Mouse (Mus musculus) thymus, postnatal 10 days (tissue): Measurements from ENCODE around the gene Patj.

Experiments
- DNase-seq, 2 experiments: peaks; one replicate each; pipeline ENCODE4 v3.0.0; 2021; ENCODE audit warnings: low spot score in 2 of 2

The Patj gene

DNA sequence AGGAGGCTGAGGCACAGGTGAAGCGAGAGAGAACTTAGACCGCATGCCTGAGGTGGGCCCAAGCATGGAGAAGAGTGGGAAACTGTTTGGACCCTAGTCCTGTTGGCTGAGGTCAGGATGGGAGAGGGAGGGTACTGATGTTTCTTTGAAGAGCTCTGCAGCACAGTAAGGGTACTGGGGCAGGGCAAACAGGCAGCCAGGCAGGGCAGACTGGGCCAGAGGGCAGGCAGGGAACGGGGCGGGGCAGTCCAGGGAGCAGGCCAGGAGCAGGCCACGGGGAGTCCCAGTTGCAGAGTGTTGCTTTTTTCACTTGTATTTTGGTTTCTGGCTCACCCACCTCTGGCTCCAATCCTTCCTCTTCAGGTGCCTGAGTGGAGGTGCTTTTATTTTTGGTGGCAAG lies 114.4 kb downstream of the Patj start:
- no peak for DNase-seq

DNA sequence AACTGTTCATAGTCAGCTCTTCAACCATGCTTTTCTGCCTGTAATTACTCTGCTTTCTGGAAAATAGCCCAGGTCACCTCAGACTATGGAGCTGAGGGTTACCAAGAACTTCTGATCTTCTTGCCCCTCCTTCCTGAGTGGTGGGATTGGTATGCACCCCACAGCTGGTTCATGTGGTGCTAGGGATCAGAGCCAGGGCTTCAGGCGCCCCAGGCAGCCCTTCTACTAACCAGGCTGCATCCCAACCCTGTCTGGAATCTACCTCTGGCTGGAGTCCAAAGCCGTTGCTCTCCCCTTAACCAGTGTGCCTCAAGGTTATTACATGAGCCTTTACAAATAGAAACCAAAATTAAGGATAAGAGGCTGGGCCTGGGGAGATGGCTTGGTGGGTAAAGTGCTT lies 115.7 kb downstream of the Patj start:
- DNase-seq, result no peak

DNA sequence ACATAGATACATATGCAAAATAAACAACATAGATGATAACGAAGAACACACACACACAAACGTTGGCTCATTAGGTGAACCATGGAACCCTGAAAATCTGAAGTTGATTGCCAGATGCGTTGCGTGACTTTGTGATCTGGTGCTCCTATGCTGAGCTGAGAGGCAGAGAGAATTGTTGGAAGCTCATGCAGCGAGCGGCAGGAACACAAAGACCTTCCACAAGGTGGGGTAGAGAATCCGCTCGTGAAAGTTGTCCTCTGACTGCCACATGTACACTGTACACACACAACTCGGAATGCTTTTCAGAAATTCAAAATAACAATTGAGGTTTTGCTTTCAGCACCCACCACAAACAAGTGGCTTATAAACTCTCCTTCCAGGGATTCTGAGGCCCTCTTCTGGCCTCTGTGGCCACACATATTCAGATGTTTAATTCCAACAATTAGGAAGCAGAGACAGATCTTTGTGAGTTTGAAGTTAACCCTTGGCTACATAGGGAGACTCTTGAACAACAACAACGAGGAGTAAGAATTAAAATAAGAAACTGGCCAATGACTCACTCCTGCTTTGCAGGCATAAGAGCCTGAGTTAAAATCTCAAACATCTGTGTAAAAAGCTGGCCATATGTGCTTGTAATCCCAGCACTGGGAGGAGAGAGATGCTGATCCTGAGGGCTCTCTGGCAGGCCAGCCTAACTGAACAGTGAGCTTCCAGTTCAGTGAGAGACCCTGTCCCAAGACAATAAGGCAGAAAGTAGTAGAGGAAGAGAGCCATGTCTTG lies 116.6 kb downstream of the Patj start:
- DNase-seq, result no peak

DNA sequence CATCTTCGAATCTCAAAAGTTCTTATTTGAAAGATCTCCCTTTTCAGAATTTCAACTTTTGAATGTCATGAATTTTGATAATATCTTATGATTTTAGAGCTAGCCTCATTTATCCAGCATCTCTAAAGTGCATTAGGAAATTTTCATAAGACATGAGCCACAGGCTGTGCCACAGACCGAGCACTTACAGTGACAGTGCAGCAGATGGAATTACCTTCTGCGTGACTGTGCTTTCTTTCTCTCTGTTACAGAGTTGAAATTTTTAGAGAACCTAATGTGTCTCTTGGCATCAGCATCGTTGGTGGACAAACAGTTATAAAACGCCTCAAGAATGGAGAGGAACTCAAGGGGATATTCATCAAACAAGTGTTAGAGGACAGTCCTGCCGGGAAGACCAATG lies 124.9 kb downstream of the Patj start:
- no peak for DNase-seq

DNA sequence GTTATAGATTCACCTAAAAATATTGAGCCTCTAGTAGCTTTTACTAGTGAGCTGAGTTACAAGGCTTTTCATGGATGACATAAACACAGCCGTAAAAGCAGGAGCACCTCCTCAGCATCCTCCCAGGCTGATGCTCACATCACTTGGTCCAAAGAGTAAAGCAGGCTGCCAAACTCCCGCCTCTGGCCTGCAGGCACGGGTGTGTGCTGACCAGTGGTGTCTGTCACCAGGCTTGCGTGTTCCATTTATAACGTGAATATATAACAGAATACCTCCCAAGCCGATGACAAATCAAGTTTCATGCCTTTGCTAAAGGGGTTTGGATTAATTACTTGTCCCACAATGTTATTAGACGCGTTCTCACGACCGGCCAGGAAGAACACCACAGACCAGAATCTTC lies 128.9 kb downstream of the Patj start:
- DNase-seq, result no peak

DNA sequence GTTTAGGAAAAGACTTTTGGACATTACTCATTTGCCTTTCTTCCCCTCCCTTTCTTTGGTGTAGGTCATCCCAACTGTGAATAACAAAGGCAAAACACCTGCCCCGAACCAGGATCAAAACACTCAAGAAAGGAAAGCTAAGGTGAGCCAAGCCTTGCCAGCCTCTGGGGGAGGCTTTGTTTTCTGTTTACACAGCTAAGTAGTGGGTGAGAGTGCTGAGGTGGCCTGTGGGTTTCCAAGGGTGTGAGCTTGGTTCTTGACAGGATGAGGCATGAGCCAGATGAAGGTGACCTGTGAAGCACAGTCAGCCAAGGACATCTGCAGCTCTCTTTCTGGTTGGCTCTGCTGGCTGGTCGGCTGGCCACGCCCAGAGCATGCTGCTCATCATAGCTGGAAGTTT lies 139.9 kb downstream of the Patj start:
- no peak for DNase-seq

DNA sequence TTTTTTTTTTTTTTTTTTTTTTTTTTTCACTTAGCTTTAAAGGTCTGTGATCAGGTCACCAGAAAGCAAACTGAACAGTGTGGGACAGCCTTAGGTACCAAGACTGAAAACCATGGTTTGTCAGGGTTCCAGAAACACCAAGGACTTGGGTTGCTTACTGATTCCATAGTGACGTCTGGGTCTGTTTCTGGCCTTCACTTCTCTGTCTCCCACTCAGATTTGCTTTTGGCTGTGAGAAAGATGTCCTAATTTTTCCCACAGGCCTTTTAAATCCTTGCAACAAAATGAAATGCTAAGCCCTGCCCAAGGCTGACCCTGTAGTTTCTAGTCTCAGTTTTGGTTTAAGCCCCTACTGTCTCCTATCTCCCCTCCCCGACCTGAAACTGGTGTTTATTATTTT lies 146.0 kb downstream of the Patj start:
- DNase-seq, result no peak

DNA sequence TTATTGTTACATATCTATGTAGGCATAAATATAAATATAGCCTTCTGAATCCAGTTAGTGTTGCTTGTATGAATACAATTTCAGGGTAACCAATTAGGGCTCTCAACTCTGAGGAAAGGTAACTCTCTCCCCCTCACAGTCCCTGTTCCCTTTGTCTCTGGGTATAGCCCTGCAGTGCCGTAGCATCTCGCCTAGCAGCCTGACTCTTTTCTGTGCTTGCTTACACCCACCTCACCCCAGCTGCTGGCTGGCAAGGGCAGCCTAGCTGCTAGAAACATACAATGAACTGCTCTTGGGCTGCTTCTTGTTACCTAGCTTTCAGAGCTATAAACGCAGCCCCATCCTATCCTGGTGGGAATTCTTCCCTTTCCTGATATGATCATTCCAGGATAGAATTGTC lies 147.4 kb downstream of the Patj start:
- DNase-seq, result no peak

DNA sequence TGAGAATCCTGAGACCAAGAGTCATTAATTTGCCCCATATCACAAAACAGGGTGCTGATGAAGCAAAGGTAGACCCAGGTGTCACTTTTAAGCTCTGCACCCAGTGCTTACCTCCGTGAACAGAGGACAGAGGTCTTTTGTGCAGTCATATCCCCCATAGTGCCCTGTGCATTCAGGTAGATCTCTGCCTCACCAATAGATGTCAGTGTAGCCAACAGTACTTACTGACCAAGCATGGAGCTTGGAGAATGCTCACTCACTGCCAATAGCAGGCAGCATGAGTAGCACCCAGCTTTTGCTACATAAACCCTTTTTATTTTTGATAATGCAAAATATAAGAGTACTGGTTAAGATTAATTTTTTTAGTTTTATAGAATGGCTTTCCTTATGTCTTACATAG lies 149.8 kb downstream of the Patj start:
- DNase-seq, result peak in 1 of 2 experiments; percentile 19

DNA sequence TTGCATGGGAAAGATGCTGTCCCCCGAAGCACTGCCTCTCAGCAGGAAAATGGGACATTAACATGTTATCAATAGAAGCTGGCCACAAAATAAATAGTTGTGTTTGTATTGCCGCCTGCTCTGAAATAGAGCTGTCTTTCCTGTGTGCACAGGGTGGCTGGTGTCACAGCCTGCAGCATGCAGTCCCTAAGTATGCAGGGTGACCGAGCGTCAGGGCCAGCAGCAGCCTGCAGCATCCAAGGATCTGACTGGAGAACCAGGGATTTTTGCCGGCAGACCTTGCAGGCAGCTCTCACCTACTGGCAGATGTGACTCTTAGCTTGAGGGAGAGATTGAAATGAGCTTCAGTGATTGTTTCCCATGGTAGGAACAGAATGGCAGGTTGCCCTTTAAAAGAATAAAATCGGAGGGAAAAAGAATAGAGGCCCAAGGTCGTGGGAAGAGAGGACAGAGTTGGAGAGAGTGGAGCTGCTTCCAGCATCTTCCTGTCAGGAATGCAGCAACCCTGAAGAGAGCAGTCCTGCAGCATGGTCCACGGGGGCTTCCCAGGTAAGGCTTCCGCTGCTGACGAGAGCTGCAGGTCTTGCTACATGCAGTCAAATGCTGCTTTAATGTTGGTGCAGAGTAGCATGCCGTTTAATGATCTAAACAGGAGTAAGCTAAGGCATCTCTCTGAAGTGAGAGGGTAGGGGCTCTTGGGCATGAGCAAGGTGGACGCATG lies 151.0 kb downstream of the Patj start:
- no peak for DNase-seq

DNA sequence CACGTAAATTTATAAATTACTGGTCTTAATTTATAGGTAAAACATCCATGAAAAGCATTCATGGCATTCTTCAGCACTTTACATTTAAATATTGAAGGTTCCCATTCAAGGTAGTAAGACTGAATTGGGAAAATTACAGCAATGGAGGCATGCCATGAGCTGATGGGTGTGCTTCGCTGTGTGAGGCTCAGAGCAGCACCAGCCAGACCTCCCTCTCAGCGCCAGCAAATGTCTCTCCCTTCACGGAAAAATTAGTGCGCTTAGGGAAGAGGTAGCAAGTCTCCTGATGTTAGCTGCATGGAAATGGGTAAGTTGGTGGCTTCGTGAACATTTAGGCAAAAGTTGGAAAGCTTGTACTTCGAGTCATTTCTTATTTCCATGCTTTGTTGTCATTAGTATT lies 153.9 kb downstream of the Patj start:
- DNase-seq, result no peak

DNA sequence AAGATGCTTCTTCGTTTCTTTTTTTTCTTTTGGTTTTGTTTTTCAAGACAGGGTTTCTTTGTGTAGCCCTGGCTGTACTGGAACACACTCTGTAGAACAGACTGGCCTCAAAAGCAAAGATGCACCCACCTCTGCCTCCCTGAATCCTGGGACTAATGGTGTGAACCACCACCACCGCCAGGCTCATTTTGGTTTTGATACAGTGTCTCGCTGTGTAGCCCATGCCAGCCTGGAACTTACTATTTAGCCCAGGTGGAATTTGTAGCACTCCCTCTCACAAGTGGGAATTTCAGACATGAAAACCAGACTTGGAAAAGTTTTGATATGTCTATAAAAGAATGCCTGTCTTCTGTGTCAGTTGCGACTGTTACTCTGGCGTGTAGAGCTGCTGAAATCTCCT lies 154.5 kb downstream of the Patj start:
- DNase-seq, result no peak

DNA sequence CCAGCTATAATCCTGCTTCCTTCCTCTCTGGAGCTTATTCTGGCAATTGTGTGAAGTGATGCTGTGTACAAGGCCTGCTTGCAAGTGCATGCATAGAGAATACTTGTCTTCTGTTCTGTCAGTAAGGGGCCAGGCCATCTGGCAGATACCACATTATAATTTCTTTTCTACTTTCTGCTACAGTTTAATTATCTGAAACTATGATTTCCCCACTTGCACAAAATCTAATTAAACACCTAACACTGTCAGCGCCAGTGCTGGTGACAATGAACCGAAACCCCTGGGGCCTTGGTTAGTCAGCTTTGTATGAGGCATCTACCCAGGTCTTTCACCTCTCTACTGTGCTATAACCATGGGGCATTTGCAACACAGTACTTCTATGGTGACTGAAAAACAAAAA lies 160.1 kb downstream of the Patj start:
- DNase-seq, result no peak

DNA sequence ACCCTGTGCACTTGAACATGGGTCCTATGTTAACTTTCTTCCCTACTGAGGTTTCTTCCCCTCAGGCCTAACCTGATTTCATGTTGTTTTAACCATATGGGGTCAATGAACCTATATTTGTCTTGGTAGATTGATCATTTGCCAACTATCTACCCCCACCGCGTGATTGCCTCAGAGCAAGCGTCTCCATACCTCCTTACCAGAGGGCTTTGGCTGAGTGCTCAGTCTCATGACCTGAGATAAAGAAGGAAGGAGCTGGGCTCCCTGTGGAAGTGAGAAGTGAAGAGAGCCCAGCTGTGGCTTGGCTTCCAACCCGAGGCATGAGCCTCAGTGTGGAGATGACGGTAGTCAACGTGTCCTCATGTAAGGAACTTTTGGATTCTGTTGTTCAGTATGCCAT lies 160.9 kb downstream of the Patj start:
- no peak for DNase-seq

DNA sequence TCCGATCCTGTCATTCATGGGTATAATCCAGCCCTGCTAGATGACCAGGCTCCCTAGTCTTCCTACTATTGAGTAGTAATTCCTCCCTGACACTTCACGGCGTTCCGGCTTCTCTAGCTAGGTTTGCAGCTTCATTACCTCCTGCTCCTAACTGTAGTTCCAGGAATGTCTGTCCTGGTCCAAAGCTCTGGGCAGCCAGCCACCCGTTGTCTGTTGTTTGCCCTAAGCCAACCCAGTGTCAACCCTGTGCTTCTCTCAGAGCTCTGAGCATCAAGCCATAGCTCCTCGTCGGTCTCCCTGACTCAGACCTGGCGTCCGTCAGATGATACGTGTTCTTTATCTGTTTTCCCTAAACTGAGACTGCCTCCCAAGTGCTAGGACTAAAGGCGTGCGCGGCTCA lies 161.6 kb downstream of the Patj start:
- DNase-seq, result no peak

DNA sequence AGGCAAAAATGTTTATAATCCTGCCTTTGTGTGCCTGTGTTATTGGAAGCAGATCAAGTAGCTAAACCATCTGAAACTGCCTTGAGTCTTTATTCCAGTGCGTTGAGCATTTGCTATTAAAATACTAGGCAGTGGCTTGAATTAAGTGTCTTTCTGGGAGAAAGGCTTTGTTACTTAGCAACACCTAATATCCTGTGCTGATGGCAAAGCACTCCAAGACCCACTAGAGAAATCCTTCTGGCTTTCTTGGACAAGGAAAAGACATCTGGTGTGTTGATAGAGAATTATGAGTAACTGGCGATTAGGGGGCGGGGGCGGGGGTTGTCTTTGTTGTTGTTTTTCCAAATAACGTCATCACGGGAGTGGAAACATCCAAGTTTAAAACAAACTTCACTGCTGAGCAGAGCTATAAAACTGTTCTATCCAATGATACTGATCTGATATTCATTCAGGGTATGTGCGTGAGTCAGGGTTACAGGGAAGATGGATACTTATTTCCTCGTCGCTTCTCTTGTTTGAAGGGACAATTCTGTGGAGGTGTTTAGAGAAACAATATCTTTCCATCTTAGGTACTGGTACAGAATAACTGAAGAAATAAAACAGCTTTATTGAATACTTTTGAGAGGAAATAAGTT lies 164.7 kb downstream of the Patj start:
- DNase-seq, result no peak

DNA sequence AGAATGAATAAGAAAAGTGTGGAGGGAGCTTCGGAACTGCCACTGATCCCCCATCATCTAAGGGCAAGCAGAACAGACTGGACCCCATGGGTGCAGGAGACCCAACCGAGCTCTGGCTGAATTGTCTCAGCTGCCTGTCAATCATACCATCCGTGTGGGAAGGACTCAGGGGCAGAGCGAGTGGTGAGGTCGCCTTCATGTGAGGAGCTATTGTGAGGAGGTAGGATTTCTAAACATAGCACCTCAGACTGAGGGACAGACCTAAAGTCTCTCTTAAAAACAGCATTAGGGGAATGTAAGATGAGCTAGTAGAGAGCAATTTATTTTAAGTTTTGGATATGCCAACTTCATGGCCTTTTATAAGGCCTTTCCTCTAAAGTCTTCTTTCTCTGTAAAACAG lies 167.5 kb downstream of the Patj start:
- DNase-seq, result no peak

DNA sequence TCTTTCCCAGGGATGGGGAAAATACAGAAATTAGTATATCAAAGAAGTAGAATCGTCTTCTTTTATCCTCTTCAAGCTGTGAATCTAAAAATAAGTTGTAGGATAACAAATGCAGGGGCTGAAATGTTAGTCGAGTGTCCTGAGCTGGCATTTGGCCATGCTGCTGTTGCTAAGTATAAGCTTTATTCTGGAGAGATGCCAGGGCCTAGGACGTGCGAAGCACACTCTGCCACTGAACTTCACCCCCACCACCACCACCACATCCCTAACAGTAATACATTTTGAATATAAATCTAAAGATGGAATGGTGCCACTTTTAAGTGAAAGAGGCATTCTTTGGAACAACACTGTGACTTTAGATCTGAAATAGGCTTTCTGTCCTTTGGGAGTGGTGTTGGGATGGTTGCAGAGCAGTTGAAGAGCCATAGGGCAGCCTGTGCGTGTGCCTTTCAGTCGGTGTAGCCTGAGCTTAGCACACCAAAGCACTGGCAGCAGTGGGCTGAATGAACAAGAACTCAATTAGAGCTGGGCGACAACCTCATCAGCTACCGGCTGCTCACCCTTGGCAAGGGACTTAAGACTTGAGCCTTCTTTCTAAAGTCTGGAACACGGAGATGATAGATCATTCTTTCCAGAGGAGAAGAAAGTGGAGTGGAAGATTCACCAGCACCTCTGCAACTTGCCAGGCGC lies 168.1 kb downstream of the Patj start:
- no peak for DNase-seq

DNA sequence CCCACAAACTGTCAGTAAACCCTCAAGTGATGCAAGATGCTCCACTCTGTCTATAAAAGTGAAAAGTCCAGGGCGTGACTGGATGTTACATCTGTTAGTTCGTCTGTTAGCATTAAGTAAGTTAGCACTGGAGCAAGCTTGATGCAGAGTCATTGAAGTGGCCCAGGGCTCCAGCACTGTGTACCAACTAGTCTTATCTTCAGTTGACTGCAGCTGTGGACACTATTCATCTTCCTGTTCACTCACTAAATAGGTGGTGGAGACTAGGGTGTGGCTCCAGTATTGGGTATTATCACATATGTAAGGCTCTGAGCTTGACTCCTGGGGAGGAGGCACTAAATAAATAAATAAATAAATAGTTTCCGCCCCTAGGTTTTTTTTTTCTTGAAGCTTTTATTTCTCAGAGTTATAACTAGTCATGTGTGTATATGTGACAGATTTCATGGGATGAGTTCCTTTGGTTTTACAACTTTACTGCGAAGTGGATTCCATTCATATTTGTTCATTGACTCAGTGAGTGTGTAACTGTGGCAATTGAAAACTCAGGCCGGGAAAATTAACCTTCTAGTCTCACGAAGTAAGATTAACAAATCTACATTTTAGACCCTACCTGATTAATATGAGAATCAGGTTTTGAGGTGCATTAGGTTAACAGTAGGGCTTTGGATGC lies 168.7 kb downstream of the Patj start:
- DNase-seq, result no peak

DNA sequence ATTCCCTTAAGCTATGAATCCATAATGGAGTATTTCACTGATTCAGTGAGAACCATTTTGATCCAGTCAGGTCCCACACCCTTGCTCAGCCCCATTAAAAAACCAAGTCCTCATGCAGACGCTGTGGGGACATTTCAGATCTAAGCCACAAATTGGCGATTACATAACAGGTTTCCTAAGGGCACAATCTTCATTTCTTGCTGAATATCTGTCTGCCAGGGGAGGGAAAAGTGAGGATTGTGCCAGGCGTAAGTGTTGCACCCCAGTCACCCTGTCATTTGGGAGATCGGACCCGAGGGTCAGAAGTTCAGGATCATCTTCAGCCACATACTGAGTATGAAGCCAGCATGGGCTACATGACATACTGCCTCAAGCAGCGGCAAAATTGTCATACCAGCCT lies 171.2 kb downstream of the Patj start:
- no peak for DNase-seq

DNA sequence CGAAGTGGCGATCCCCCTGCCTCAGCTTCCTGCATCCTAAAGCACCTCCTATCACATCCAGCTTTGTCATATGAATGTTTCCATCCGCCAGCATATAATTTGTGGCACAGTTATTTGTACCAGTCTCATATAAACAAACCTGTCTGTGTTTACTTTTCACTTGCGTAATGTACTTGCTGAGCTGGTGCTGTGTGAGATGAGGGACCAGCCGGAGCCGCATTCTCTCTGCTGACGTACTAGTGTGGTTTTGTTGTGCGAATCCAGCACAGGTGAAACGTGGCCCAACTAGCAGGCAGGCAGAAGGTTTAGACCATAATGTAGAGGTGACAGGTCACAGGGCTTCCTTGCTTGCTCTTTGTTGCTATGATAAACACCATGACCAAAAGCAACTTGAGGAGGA lies 171.9 kb downstream of the Patj start:
- no peak for DNase-seq

DNA sequence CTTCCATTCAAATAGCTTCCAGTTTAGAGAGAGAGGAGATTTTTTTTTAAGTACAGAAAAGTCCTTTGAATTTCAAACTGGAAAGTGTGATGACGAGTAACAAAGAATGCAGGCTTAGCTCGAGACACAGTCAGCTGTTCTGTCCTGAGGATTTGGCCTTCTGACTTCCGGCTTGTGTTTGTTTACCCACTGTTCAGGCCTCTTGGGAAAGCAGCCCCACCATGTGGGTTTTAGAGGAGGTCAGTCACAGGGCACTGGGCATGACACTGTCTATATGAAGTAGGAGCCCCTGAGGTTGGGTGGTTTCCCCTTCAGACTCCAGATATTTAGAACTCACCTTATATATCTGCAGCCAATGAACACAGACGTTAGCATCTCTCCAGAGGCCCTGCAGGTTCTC lies 174.3 kb downstream of the Patj start:
- no peak for DNase-seq
